Mouse (Mus musculus) E14TG2a.4 (cell line): ENCODE measurements around the gene Rgs11.

Experiments
- H3K27me3 ChIP-seq: 2 replicates; pipeline ENCODE4 v1.6.1; 2014; ENCODE audit warnings: low read length, control low read depth; ENCODE audit not compliant: insufficient read depth
- H3K36me3 ChIP-seq: 2 replicates; pipeline ENCODE4 v1.6.1; 2014; ENCODE audit warnings: low read length, control low read depth; ENCODE audit not compliant: insufficient read depth
- H3K4me1 ChIP-seq: replicated peaks from 2 replicates; pipeline ENCODE4 v1.6.1; 2014; ENCODE audit warnings: low read depth, low read length, control low read depth
- H3K4me3 ChIP-seq: replicated peaks from 2 replicates; pipeline ENCODE4 v1.5.1; 2014; ENCODE audit warnings: mild to moderate bottlenecking, low read length
- H3K9me3 ChIP-seq: 2 replicates; pipeline ENCODE4 v1.6.1; 2014; ENCODE audit warnings: low read length, control low read depth
- CTCF ChIP-seq: conservative IDR thresholded peaks from 2 replicates; pipeline ENCODE4 v1.5.1; 2014; ENCODE audit warnings: low read length
- NANOG ChIP-seq: IDR thresholded peaks from 2 replicates; pipeline ENCODE4 v1.6.1; 2014; ENCODE audit warnings: borderline replicate concordance, low read length, mixed read lengths
- POU5F1 ChIP-seq: IDR thresholded peaks from 2 replicates; pipeline ENCODE4 v1.6.1; 2014; ENCODE audit warnings: low read length, borderline replicate concordance

Rgs11 gene

DNA sequence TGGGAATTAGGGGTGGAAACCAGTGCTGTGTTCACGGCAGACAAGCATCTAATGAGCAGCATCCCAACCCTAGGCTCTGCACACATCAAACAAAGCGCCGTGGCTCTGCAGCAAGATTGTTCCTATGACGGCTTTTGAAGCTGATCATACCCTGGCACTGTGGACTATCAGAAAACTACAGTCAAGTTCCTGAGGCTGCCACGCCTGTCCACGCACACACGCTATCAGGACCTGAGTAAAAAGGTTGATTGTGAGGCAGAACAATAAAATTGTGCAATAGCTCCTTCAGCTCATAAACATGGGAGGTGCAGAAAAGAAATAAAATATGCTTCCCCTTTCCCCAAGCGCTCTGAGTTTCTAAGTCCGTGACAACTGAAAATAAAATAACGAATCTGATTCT lies 34.9 kb downstream of the Rgs11 start:
- Histone ChIP-seq H3K4me1 (peaks cover 38% of the 10 kb centered on the region), H3K27me3 (no peaks in the 10 kb centered on the region), H3K36me3 (no peaks in the 10 kb centered on the region), H3K9me3 (no peaks in the 10 kb centered on the region), H3K4me3 (no peak overlapping the region)
- no peak for TF ChIP-seq POU5F1
- no peak for TF ChIP-seq CTCF
- no peak for TF ChIP-seq NANOG

DNA sequence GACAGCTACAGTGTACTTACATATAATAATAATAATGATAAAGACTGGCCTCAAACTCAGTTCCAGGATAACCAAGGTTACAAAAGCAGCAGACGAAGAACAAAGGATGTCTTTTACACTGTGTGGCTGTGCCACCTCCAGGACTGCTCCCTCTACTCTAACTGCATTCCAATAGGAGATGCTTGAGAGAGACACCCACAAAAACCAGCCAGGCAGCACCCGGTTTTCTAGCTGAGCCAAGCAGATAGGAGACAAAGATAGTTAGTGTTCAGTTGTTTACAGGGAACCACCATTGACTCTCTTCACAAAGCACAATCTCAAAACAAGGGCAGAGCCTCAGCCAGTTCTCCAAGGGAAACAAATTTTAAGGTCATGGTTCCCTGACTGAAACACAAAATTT lies 36.8 kb downstream of the Rgs11 start:
- TF ChIP-seq CTCF = no peak
- no peak for TF ChIP-seq POU5F1
- no peak for TF ChIP-seq NANOG
- Histone ChIP-seq H3K27me3 (no peaks in the 10 kb centered on the region), H3K9me3 (no peaks in the 10 kb centered on the region), H3K36me3 (no peaks in the 10 kb centered on the region), H3K4me3 (no peak overlapping the region), H3K4me1 (peaks cover 43% of the 10 kb centered on the region)

DNA sequence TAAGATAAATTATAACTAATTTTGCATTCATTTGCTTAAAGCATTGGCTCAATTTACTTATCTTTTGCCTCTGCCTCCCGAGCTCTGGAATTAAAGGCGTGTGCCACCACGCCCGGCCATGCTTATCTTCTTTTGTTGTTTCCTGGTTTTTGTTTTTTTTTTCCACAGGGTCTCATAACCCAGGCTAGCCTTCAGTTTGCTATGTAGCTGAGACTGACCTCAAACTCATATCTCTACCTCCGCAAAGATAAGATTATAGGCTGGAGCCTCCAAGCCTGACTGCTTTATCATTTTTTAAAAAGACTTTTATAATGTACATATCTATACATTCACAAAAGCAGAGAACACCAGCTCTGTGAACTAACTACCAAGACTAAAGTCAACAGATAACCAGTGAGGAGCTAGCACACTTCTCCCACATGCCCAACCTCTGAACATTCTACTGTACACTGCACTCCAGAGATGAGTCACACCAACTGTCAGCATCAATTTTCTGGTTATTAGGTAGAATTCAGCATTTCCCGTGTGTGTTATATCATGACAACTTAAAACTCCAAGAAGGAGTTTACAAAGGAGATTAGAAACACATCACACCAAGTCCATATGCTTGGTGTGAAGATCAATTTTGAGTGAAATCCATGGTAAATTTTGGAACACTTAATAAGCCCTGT lies 37.5 kb downstream of the Rgs11 start:
- H3K4me1 ChIP-seq = peaks cover 48% of the 10 kb centered on the region
- H3K4me3 ChIP-seq = no peak overlapping the region
- H3K27me3 ChIP-seq = no peaks in the 10 kb centered on the region
- no peaks in the 10 kb centered on the region for H3K9me3 ChIP-seq
- no peaks in the 10 kb centered on the region for H3K36me3 ChIP-seq
- no peak for TF ChIP-seq POU5F1
- no peak for TF ChIP-seq NANOG
- TF ChIP-seq CTCF = no peak

DNA sequence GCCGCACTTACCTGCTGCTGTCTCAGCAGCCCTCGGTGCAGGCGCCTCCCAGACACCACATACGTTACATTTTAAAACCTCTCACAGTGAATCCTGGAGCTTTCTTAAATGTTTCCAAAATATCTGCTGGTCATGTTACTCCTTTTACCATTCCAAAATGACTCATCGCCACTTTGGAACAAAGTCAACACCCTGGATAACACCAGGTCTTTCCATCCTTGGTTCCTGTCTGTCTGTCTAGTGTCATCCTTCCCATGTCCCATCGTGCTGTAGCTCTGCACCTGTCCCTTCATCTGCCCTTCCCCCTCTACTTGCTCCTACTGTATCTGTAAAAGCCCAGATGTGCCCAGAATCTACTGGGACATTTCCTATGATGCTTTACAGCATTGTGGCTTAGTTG lies 38.2 kb downstream of the Rgs11 start:
- Histone ChIP-seq H3K27me3 (no peaks in the 10 kb centered on the region), H3K4me3 (no peak overlapping the region), H3K9me3 (no peaks in the 10 kb centered on the region), H3K4me1 (peaks cover 47% of the 10 kb centered on the region), H3K36me3 (no peaks in the 10 kb centered on the region)
- no peak for TF ChIP-seq NANOG

DNA sequence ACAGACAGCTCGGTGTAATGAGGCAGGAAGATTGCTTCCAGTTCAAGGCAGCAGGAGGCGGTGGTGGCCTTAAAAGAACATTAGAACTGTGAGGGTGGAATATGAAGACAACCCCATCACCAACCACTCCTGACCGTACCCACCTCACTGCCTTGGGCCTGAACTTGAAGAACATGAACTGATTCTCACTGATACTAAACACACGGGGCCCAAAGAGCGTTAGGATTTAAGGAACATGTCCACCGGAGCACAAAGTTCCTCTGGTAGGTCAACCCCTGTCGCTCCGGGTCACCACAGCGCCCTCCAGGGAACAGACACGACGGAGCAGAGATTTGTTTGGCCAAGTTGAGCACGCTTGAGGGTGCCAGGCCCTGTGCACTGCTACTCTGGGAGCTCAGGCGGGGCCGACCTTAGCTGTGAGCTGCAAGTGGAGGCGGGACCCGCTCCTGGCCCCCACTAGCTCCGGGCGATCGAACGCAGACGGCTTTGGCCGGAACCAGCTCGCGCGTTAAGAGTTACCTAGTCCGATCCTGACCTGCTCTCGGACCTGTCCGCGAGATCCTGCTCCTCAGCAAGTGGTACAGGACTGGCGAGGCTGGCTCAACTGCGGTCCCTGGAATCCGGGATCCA lies 40.8 kb downstream of the Rgs11 start:
- peaks cover 44% of the 10 kb centered on the region for H3K4me1 ChIP-seq
- no peak for TF ChIP-seq POU5F1
- TF ChIP-seq CTCF = peak; percentile 15
- peak overlapping the region; percentile 89 for H3K4me3 ChIP-seq
- no peaks in the 10 kb centered on the region for H3K9me3 ChIP-seq
- no peaks in the 10 kb centered on the region for H3K27me3 ChIP-seq
- no peaks in the 10 kb centered on the region for H3K36me3 ChIP-seq

DNA sequence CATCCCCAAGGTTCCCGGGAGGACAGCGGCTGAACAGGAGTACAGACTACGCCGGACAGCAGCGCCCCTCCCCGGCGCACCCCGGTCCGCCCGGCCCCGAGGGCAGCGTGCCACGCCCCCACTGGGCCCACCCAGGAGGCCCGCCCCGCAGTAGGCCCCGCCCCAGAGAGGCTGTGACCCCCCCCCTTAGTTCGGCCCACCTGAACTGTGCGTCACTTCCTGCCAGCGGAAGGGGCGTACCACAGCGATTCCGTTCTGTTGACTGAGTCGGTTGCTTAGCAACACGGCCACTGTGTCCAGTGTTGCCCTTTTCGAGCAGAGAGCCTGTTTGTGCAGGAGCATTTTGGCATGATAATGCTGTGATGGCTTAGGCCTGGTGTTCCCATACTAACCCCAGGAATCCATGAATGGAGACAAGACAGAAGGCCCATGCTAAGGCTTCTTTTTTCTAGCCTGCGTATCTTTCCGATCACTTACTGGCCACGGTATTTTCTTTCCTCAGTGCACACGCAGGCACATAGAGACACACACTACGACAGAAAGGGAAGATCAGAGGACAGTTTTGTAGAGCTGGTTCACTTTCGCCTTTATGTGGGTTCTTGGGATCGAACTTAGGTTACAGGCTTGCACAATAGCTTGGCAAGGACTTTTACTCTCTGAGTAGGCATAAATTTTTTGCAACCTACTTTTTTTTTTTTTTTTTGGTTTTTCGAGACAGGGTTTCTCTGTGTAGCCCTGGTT lies 41.5 kb downstream of the Rgs11 start, which contains the start of gene Fam234a:
Gene Fam234a (minus strand): TSS at position 142 of the 741 bp plus-strand sequence.
- Histone ChIP-seq H3K9me3 (no peaks in the 10 kb centered on the region), H3K36me3 (no peaks in the 10 kb centered on the region), H3K27me3 (no peaks in the 10 kb centered on the region), H3K4me1 (peaks cover 44% of the 10 kb centered on the region), H3K4me3 (peak within 1 kb of the TSS; percentile 89)
- TF ChIP-seq CTCF (no peak), NANOG (no peak), POU5F1 (no peak)

DNA sequence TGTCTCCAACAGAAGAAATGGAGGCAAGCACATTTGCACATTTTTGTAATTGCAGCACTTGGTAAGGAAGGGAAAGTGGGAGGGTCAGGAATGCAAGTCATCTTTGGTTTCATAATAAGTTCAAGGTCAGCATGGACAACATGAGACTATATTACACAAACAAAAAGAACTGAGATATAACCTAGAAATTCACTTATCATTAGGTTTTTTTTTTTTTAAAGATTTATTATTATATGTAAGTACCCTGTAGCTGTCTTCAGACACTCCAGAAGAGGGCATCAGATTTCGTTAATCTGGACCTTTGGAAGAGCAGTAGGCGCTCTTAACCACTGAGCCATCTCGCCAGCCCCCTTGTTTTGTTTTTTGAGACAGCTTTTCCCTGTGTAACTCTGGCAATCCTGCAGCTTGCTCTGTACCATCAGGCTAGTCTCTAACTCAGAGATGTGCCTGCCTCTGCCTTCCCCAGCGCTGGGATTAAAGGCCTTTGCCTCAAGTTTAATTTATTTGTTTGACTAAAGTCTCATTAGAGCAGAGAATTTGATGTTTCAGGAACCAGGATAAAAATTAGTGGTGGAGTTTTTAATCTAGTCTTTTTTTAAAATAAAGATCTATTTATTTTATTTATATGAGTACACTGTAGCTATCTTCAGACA lies 49.3 kb downstream of the Rgs11 start:
- H3K4me3 ChIP-seq = peak overlapping the region; percentile 96
- TF ChIP-seq CTCF (no peak), NANOG (no peak), POU5F1 (no peak)
- no peaks in the 10 kb centered on the region for H3K27me3 ChIP-seq
- H3K36me3 ChIP-seq = peaks cover 28% of the 10 kb centered on the region
- H3K9me3 ChIP-seq = no peaks in the 10 kb centered on the region
- peaks cover 36% of the 10 kb centered on the region for H3K4me1 ChIP-seq

DNA sequence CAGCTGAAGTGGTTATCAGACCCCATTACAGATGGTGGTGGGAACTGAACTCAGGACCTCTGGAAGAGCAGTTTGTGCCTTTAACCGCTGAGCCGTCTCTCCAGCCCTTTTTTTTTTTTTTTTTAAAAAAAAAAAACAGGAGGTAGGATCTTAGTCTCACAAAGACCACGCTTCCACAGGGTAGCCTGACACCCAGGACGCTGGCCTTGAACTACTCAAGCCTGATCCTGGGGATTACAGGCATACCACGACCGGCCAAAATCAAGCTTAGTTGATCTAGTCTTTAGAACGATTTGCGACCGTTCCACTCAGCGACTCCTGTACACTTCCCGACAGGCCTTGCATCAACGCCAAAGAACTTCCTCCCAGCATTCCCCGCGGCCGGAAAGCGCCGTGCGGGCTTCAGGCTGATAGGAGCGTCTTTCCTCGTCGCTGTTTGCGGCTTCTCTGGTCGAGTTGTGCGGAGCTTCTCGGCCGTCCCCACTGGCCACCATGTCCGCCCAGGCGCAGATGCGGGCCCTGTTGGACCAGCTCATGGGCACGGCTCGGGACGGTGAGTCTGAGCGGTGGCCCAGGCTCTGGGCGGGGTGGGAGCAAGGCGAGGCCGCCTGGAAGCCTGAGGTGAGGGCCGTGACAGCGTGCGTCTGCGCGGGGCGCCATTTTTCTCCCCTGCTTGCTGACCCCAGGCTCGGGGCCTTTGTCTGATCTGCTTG lies 49.9 kb downstream of the Rgs11 start, which contains the start of gene Luc7l:
Gene Luc7l (plus strand): TSS at position 358 of the 713 bp plus-strand sequence.
- Histone ChIP-seq H3K4me3 (peak within 1 kb of the TSS; percentile 96), H3K4me1 (peaks cover 38% of the 10 kb centered on the region), H3K27me3 (no peaks in the 10 kb centered on the region), H3K9me3 (no peaks in the 10 kb centered on the region), H3K36me3 (peaks cover 35% of the 10 kb centered on the region)
- no peak for TF ChIP-seq CTCF
- TF ChIP-seq NANOG = no peak
- TF ChIP-seq POU5F1 = no peak
